Mouse (Mus musculus): ENCODE measurements around the gene 4930412O13Rik.

DNA sequence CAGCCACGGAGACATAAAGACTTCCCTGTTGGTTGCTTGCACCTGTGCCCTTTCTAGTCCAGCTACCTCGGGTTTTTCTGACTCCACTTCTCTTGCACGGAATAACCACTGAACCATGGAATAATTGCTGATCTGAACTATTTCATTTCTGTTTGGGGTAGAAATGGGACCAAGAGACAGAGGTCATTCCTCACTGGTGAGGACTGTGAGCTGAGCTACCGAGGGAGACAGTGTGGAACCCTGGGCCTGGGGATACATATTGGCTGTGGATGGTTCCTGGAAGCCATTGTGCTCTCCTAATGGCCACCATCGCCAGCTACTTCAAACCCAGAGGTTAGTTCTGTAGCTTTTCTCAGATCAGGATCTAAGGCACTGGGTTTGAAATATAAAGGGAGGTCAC lies 9.9 kb downstream of the 4930412O13Rik start:
- TF ChIP-seq ZNF384 (IDR thresholded peaks at IDR 0.05; ENCODE audit: low read depth, low read length) (no peak), MAFK (IDR thresholded peaks at IDR 0.05; ENCODE audit: insufficient replicate concordance, low read length) (no peak), NELFE (IDR thresholded peaks at IDR 0.05; ENCODE audit: low read depth, low read length) (no peak), ZKSCAN1 (IDR thresholded peaks at IDR 0.05; ENCODE audit: borderline replicate concordance, low read depth, low read length) (no peak), CTCF (conservative IDR thresholded peaks at IDR 0.05 in 1 of 2, IDR thresholded peaks at IDR 0.05 in 1 of 2; ENCODE audit: low read depth in 2 of 2, low read length in 2 of 2) (no peak), POLR2A (IDR thresholded peaks at IDR 0.05; ENCODE audit: low read depth, low read length) (no peak), ZC3H11A (IDR thresholded peaks at IDR 0.05; ENCODE audit: low read depth, low read length) (no peak), SIN3A (IDR thresholded peaks at IDR 0.05; ENCODE audit: low read length) (no peak), USF1 (IDR thresholded peaks at IDR 0.05; ENCODE audit: low read depth, low read length) (no peak), SMC3 (IDR thresholded peaks at IDR 0.05; ENCODE audit: low read depth, low read length) (no peak), MAX (IDR thresholded peaks at IDR 0.05; ENCODE audit: low read length) (no peak), RCOR1 (conservative IDR thresholded peaks at IDR 0.05; ENCODE audit: low read depth, low read length) (no peak)
